Mouse (Mus musculus) natural killer cell, adult 2 months (primary cell): ENCODE data around the gene Bmper.

Experiments
- DNase-seq, 2 experiments: peaks; one replicate each; pipeline ENCODE4 v3.0.0; 2022; ENCODE audit warnings: low spot score in 2 of 2

The Bmper gene

GRCm38 (mm10) chr9:23374789-23375460 lies 152.0 kb downstream of the Bmper start:
- DNase-seq: no peak

- no peak for DNase-seq
Observed at GRCm38 (mm10) chr9:23377831-23378730, 155.2 kb downstream of the Bmper start.

GRCm38 (mm10) chr9:23378731-23379170 lies 155.9 kb downstream of the Bmper start:
- no peak for DNase-seq

- DNase-seq: no peak
Observed at GRCm38 (mm10) chr9:23380171-23380835, 157.4 kb downstream of the Bmper start.

- DNase-seq: no peak
Observed at GRCm38 (mm10) chr9:23383291-23383690, 160.4 kb downstream of the Bmper start.

- no peak for DNase-seq
Observed at GRCm38 (mm10) chr9:23383837-23384236, 161.0 kb downstream of the Bmper start.

GRCm38 (mm10) chr9:23384880-23385279 lies 162.0 kb downstream of the Bmper start:
- DNase-seq: no peak

GRCm38 (mm10) chr9:23386201-23386600 lies 163.3 kb downstream of the Bmper start:
- DNase-seq: no peak

- DNase-seq: no peak
Observed at GRCm38 (mm10) chr9:23390118-23390517, 167.2 kb downstream of the Bmper start.

- DNase-seq: no peak
Observed at GRCm38 (mm10) chr9:23394652-23395317, 171.9 kb downstream of the Bmper start.

- DNase-seq: no peak
Observed at GRCm38 (mm10) chr9:23396186-23396585, 173.3 kb downstream of the Bmper start.

- DNase-seq: no peak
Observed at GRCm38 (mm10) chr9:23397876-23398275, 175.0 kb downstream of the Bmper start.

GRCm38 (mm10) chr9:23399638-23400284 lies 176.9 kb downstream of the Bmper start:
- no peak for DNase-seq

GRCm38 (mm10) chr9:23407416-23407815 lies 184.5 kb downstream of the Bmper start:
- DNase-seq: no peak

- no peak for DNase-seq
Observed at GRCm38 (mm10) chr9:23407935-23408781, 185.3 kb downstream of the Bmper start.

GRCm38 (mm10) chr9:23410567-23410966 lies 187.7 kb downstream of the Bmper start:
- no peak for DNase-seq

GRCm38 (mm10) chr9:23412956-23413355 lies 190.1 kb downstream of the Bmper start:
- no peak for DNase-seq

GRCm38 (mm10) chr9:23419107-23419506 lies 196.2 kb downstream of the Bmper start:
- DNase-seq: no peak

GRCm38 (mm10) chr9:23423748-23424147 lies 200.9 kb downstream of the Bmper start:
- DNase-seq: no peak

GRCm38 (mm10) chr9:23432631-23433030 lies 209.8 kb downstream of the Bmper start:
- DNase-seq: no peak
